Mouse (Mus musculus) midbrain, embryonic 15.5 days (tissue): Measurements from ENCODE around the gene Frmd4a. TPM values are rescaled to one million over a fixed set of nuclear protein-coding genes. Genes with fewer than 3 reads are reported as not detected.
A peak's percentile ranks its signal among the peaks of the same experiment; 100 is the strongest.

Experiments
- ATAC-seq: fragments of 200-750 bp; cut with Nextera tagmentation; replicated peaks from 2 replicates; pipeline ENCODE4 v1.8.0; 2017; ENCODE audit warnings: moderate TSS enrichment
- H3K27ac ChIP-seq: fragments of 300-500 bp; sonication (generic); 2 replicates; pipeline ENCODE4 v1.5.1; 2015; ENCODE audit warnings: mild to moderate bottlenecking, inconsistent platforms
- H3K27me3 ChIP-seq: fragments of 300-500 bp; sonication (generic); replicated peaks from 2 replicates; pipeline ENCODE4 v1.6.1; 2015; ENCODE audit warnings: inconsistent platforms
- H3K36me3 ChIP-seq: fragments of 300-500 bp; sonication (generic); replicated peaks from 2 replicates; pipeline ENCODE4 v1.6.1; 2015; ENCODE audit warnings: inconsistent platforms
- H3K4me1 ChIP-seq: fragments of 300-500 bp; sonication (generic); 2 replicates; pipeline ENCODE4 v1.6.1; 2015; ENCODE audit warnings: inconsistent platforms
- H3K4me2 ChIP-seq: fragments of 300-500 bp; sonication (generic); 2 replicates; pipeline ENCODE4 v1.6.1; 2015; ENCODE audit warnings: inconsistent platforms, mild to moderate bottlenecking, moderate library complexity
- H3K4me3 ChIP-seq: fragments of 300-500 bp; sonication (generic); 2 replicates; pipeline ENCODE4 v1.5.1; 2015; ENCODE audit warnings: mild to moderate bottlenecking, inconsistent platforms
- H3K9ac ChIP-seq: fragments of 300-500 bp; sonication (generic); 2 replicates; pipeline ENCODE4 v1.6.1; 2015; ENCODE audit warnings: mild to moderate bottlenecking, inconsistent platforms
- H3K9me3 ChIP-seq: fragments of 300-500 bp; sonication (generic); 2 replicates; pipeline ENCODE4 v1.6.1; 2016; ENCODE audit warnings: inconsistent platforms
- WGBS: fragments of 180-500 bp; shearing (Covaris S2); methylation state at CpG from one replicate; pipeline ENCODE4 v1.1.7; 2015; ENCODE audit warnings: mixed read lengths; 5-methylcytosine and 5-hydroxymethylcytosine counted together
- polyA plus RNA-seq: library from polyadenylated mRNA; unstranded; fragments of >200 nt; fragmentation: Nextera tagmentation; extraction: Ambion mirVana; gene quantifications from 2 replicates; pipeline ENCODE4 v1.2.1, GENCODE M21; 2015

Frmd4a gene
- polyA plus RNA-seq, 1 experiment from 2014 or later = 62.7 TPM

- Histone ChIP-seq H3K4me2 (0 out of 2 replicates have a peak overlapping the region, but pooled peaks have one; percentile 48), H3K9ac (no peak overlapping the region), H3K36me3 (no peaks in the 10 kb centered on the region), H3K27me3 (no peaks in the 10 kb centered on the region), H3K27ac (peak overlapping the region; percentile 76; the same call in 1 of the 2 replicates), H3K4me3 (no peak overlapping the region), H3K4me1 (peaks cover 35% of the 10 kb centered on the region), H3K9me3 (no peaks in the 10 kb centered on the region)
- no peak for ATAC-seq
- WGBS = 66% methylated on average over 12 of the region's 12 CpGs
Observed at GRCm38 (mm10) chr2:4299593-4299992, 282.1 kb downstream of the Frmd4a start.

- Histone ChIP-seq H3K4me1 (peaks cover 35% of the 10 kb centered on the region), H3K4me3 (peak overlapping the region; percentile 25), H3K27me3 (no peaks in the 10 kb centered on the region), H3K36me3 (no peaks in the 10 kb centered on the region), H3K27ac (peak overlapping the region; percentile 76), H3K9me3 (no peaks in the 10 kb centered on the region), H3K4me2 (peak overlapping the region; percentile 48), H3K9ac (no peak overlapping the region)
- ATAC-seq = peak; percentile 31; the same call in 1 of the 2 replicates
- 33% methylated on average over 13 of the region's 13 CpGs for WGBS
Observed at GRCm38 (mm10) chr2:4300383-4300811, 282.9 kb downstream of the Frmd4a start.

GRCm38 (mm10) chr2:4300816-4301215, 283.3 kb downstream of the Frmd4a start:
- H3K9ac ChIP-seq = no peak overlapping the region
- H3K4me3 ChIP-seq = peak overlapping the region; percentile 25
- no peaks in the 10 kb centered on the region for H3K36me3 ChIP-seq
- H3K27me3 ChIP-seq = no peaks in the 10 kb centered on the region
- peaks cover 35% of the 10 kb centered on the region for H3K4me1 ChIP-seq
- no peaks in the 10 kb centered on the region for H3K9me3 ChIP-seq
- H3K27ac ChIP-seq = peak overlapping the region; percentile 76
- peak; percentile 14; the same call in 1 of the 2 replicates for ATAC-seq
- 23% methylated on average over 8 of the region's 8 CpGs for WGBS
- peak overlapping the region; percentile 48 for H3K4me2 ChIP-seq

GRCm38 (mm10) chr2:4301256-4301655, 283.7 kb downstream of the Frmd4a start:
- H3K27ac ChIP-seq = peak overlapping the region; percentile 73
- peak overlapping the region; percentile 48 for H3K4me2 ChIP-seq
- H3K4me3 ChIP-seq = peak overlapping the region; percentile 6; the same call in 1 of the 2 replicates
- H3K36me3 ChIP-seq = no peaks in the 10 kb centered on the region
- H3K9me3 ChIP-seq = no peaks in the 10 kb centered on the region
- no peak overlapping the region for H3K9ac ChIP-seq
- ATAC-seq = peak; percentile 25; the same call in 1 of the 2 replicates
- H3K4me1 ChIP-seq = peaks cover 35% of the 10 kb centered on the region
- H3K27me3 ChIP-seq = no peaks in the 10 kb centered on the region
- WGBS = 16% methylated on average over 5 of the region's 6 CpGs

DNA sequence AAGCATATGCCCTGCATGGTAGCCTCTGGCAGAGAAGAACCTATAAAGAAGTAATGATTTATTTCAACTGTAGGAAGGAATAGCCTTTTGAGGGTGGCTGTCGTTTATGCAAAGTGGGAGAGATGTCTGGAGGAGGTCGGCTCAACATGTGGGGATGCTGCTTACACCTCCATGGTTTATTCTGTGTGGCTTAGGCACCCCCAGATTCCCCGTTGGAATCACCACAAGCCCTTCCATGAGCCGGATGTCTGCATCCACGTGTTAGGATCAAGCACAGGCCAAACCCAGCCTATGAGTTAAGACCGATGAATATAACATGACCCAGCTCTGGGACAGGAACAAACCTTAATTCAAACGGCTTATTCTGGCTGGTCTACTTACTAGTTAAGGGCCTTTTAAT, 284.2 kb downstream of the Frmd4a start:
- Histone ChIP-seq H3K36me3 (no peaks in the 10 kb centered on the region), H3K9me3 (no peaks in the 10 kb centered on the region), H3K4me3 (peak overlapping the region; percentile 6; the same call in 1 of the 2 replicates), H3K9ac (no peak overlapping the region), H3K27ac (peak overlapping the region; percentile 73), H3K27me3 (no peaks in the 10 kb centered on the region), H3K4me2 (peak overlapping the region; percentile 48), H3K4me1 (peaks cover 35% of the 10 kb centered on the region)
- 43% methylated on average over 7 of the region's 7 CpGs for WGBS
- no peak for ATAC-seq

DNA sequence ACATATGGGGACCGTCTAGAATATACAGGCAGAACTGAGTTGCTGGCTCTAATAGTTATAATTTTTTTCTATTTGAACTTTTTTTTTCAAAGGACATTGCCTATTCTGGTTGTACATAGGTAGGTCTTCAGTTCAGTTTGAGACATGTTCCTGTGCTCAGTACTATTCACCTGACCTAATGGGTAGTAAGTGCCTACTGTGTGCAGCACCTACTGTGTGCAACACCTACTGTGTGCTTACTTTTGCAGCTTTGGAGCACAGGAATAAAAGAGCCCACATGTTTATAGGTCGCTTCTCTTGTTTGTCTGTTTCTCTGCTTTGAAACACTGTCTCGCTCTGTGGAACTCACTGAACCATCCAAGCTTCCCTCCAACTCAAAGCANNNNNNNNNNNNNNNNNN, 284.6 kb downstream of the Frmd4a start:
- H3K4me1 ChIP-seq = peaks cover 35% of the 10 kb centered on the region
- H3K36me3 ChIP-seq = no peaks in the 10 kb centered on the region
- H3K4me3 ChIP-seq = no peak overlapping the region
- WGBS = 85% methylated on average over 3 of the region's 3 CpGs
- no peak for ATAC-seq
- H3K27ac ChIP-seq = no peak overlapping the region; the same call in 1 of the 2 replicates
- H3K27me3 ChIP-seq = no peaks in the 10 kb centered on the region
- no peak overlapping the region for H3K4me2 ChIP-seq
- no peak overlapping the region for H3K9ac ChIP-seq
- no peaks in the 10 kb centered on the region for H3K9me3 ChIP-seq

- H3K9me3 ChIP-seq = no peaks in the 10 kb centered on the region
- 0 out of 2 replicates have a peak, but pooled peaks have one; percentile 30 for ATAC-seq
- H3K4me2 ChIP-seq = no peak overlapping the region
- no peaks in the 10 kb centered on the region for H3K4me1 ChIP-seq
- H3K27me3 ChIP-seq = no peaks in the 10 kb centered on the region
- no peak overlapping the region for H3K4me3 ChIP-seq
- no peak overlapping the region for H3K27ac ChIP-seq
- H3K9ac ChIP-seq = no peak overlapping the region
- 56% methylated on average over 6 of the region's 6 CpGs for WGBS
- no peaks in the 10 kb centered on the region for H3K36me3 ChIP-seq
Observed at GRCm38 (mm10) chr2:4307076-4307475, 289.6 kb downstream of the Frmd4a start.

DNA sequence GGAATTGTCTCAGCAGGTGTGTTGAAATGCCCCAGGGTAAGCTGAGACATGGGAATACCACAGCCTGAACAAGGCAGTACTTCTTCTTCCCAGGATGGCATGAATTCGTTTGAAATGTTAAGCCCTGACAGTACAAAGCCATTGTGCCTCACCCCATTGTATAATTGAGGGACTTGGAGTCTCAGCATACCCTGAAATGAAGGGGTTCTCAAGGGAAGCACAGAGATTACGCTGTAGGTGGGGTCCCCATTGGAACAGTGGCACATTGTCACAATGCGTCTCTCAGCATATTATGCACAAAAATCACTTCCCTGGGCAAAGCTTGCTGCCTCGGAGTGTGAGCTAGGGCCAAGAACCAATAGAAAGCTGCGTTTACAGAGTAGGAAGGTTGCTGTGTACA, 297.0 kb downstream of the Frmd4a start:
- WGBS = 54% methylated on average over 5 of the region's 5 CpGs
- Histone ChIP-seq H3K4me1 (peaks cover 11% of the 10 kb centered on the region; the same call in 1 of the 2 replicates), H3K36me3 (no peaks in the 10 kb centered on the region), H3K9ac (no peak overlapping the region), H3K27me3 (no peaks in the 10 kb centered on the region), H3K4me3 (no peak overlapping the region), H3K9me3 (no peaks in the 10 kb centered on the region), H3K4me2 (no peak overlapping the region), H3K27ac (no peak overlapping the region)
- ATAC-seq = peak; percentile 54; the same call in 1 of the 2 replicates

- H3K9me3 ChIP-seq = no peaks in the 10 kb centered on the region
- no peak for ATAC-seq
- H3K4me3 ChIP-seq = no peak overlapping the region
- 77% methylated on average over 2 of the region's 2 CpGs for WGBS
- H3K27ac ChIP-seq = no peak overlapping the region
- no peak overlapping the region for H3K4me2 ChIP-seq
- H3K27me3 ChIP-seq = no peaks in the 10 kb centered on the region
- H3K36me3 ChIP-seq = no peaks in the 10 kb centered on the region
- H3K4me1 ChIP-seq = peaks cover 11% of the 10 kb centered on the region; the same call in 1 of the 2 replicates
- H3K9ac ChIP-seq = no peak overlapping the region
Observed at GRCm38 (mm10) chr2:4316589-4316988, 299.1 kb downstream of the Frmd4a start.

DNA sequence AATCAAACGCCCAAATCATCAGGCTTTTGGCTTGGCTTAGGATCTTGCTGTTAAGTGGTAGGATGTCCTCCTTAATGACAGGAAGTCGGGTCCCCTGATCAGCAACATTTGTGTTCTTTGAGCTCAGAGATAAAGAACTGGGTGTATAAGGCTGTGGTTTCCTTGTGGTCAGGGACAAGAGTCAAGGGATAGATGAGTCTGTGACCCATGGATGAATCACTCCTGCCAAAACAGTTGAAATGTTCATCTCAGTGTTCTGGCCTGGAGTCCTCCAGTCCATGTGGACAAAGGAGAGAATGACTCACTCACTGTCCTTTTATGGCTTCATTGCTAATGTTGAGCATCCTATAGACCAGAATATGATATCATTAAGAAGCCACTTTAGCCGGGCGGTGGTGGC, 300.6 kb downstream of the Frmd4a start:
- no peak overlapping the region for H3K9ac ChIP-seq
- H3K27me3 ChIP-seq = no peaks in the 10 kb centered on the region
- no peak overlapping the region for H3K4me3 ChIP-seq
- H3K4me2 ChIP-seq = no peak overlapping the region
- 87% methylated on average over 4 of the region's 4 CpGs for WGBS
- H3K27ac ChIP-seq = no peak overlapping the region
- no peaks in the 10 kb centered on the region for H3K9me3 ChIP-seq
- H3K36me3 ChIP-seq = no peaks in the 10 kb centered on the region
- ATAC-seq = no peak
- peaks cover 11% of the 10 kb centered on the region; the same call in 1 of the 2 replicates for H3K4me1 ChIP-seq

GRCm38 (mm10) chr2:4326241-4327010, 308.9 kb downstream of the Frmd4a start:
- Histone ChIP-seq H3K4me2 (no peak overlapping the region), H3K4me1 (no peaks in the 10 kb centered on the region), H3K4me3 (no peak overlapping the region), H3K9me3 (no peaks in the 10 kb centered on the region), H3K27me3 (no peaks in the 10 kb centered on the region), H3K27ac (no peak overlapping the region), H3K36me3 (no peaks in the 10 kb centered on the region), H3K9ac (no peak overlapping the region)
- no peak for ATAC-seq
- WGBS = 75% methylated on average over 9 of the region's 9 CpGs

DNA sequence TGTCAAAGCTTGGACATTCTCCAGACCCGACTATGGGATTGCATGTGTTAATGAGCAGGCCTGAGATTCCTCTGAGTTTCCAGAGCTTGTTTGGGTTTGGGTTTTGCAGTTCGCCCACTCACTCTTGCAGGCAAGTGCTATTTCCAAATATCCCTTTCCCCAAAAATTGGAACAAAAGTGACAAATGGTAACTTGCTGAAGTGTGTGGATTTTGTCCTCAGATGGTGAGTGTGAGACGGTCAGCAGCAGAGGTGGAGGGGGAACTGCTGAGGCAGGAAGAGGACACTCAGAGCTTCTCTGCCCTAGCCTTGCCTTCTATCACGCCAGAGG, 309.5 kb downstream of the Frmd4a start:
- H3K4me3 ChIP-seq = no peak overlapping the region
- no peaks in the 10 kb centered on the region for H3K4me1 ChIP-seq
- 82% methylated on average over 4 of the region's 4 CpGs for WGBS
- no peak for ATAC-seq
- H3K27ac ChIP-seq = no peak overlapping the region
- no peaks in the 10 kb centered on the region for H3K27me3 ChIP-seq
- H3K36me3 ChIP-seq = no peaks in the 10 kb centered on the region
- H3K9ac ChIP-seq = no peak overlapping the region
- H3K9me3 ChIP-seq = no peaks in the 10 kb centered on the region
- H3K4me2 ChIP-seq = no peak overlapping the region

DNA sequence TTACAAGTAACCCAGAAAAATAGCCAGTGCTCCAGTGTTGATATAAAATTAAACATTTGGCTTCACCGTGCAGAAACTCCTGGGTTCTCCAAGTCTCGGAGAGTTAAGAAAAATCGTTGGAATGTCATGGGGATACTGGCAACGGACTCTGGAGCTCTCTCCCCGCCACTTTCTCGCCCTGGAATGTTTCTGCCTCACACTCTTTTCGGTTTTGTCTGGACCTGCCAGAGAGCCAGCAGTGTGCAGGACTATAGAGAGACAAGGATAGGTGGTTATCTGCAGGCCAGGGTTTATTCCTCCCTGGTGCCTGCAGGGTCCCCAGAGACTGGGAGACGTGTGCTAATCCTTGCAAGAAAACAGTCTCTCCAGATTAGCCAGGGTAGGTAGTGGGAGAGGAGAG, 314.9 kb downstream of the Frmd4a start:
- H3K4me1 ChIP-seq = peaks cover 11% of the 10 kb centered on the region; the same call in 1 of the 2 replicates
- no peak overlapping the region for H3K27ac ChIP-seq
- H3K4me3 ChIP-seq = no peak overlapping the region
- WGBS = 67% methylated on average over 8 of the region's 8 CpGs
- no peak overlapping the region for H3K9ac ChIP-seq
- H3K4me2 ChIP-seq = no peak overlapping the region
- ATAC-seq = no peak
- no peaks in the 10 kb centered on the region for H3K36me3 ChIP-seq
- H3K9me3 ChIP-seq = no peaks in the 10 kb centered on the region
- no peaks in the 10 kb centered on the region for H3K27me3 ChIP-seq
